Mouse (Mus musculus) CH12.LX (cell line): ENCODE data around the gene Htra3.

ENCODE experiments used
- CHD1 ChIP-seq: IDR thresholded peaks from 2 replicates; pipeline ENCODE4 v1.6.1; 2012; ENCODE audit warnings: low read depth, low read length, improper control_type of control experiment, inconsistent platforms
- CTCF ChIP-seq, 2 experiments: IDR thresholded peaks in 1 of 2; conservative IDR thresholded peaks in 1 of 2; 2 replicates each; pipeline ENCODE4 v1.5.1; 2011 to 2012; ENCODE audit warnings: low read depth in 2 of 2, low read length in 2 of 2, improper control_type of control experiment in 1 of 2, inconsistent platforms in 1 of 2, mild to moderate bottlenecking in 1 of 2, moderate library complexity in 1 of 2
- E2F4 ChIP-seq: IDR thresholded peaks from 2 replicates; pipeline ENCODE4 v1.6.1; 2011; ENCODE audit warnings: low read depth, low read length, improper control_type of control experiment; ENCODE audit not compliant: insufficient replicate concordance
- EP300 ChIP-seq: IDR thresholded peaks from 2 replicates; pipeline ENCODE4 v1.6.1; 2011; ENCODE audit warnings: low read length, improper control_type of control experiment
- HCFC1 ChIP-seq: IDR thresholded peaks from 2 replicates; pipeline ENCODE4 v1.6.1; 2012; ENCODE audit warnings: low read depth, mild to moderate bottlenecking, inconsistent platforms, low read length, improper control_type of control experiment
- MAX ChIP-seq: IDR thresholded peaks from 2 replicates; pipeline ENCODE4 v1.6.1; 2011; ENCODE audit warnings: low read length, improper control_type of control experiment
- NELFE ChIP-seq: IDR thresholded peaks from 2 replicates; pipeline ENCODE4 v1.6.1; 2011; ENCODE audit warnings: low read depth, low read length, improper control_type of control experiment
- POLR2A ChIP-seq: IDR thresholded peaks from 2 replicates; pipeline ENCODE4 v1.6.1; 2011; ENCODE audit warnings: low read depth, mild to moderate bottlenecking, improper control_type of control experiment, low read length
- POLR2AphosphoS2 ChIP-seq: IDR thresholded peaks from 2 replicates; pipeline ENCODE4 v1.6.1; 2011; ENCODE audit warnings: low read depth, low read length, improper control_type of control experiment
- RAD21 ChIP-seq: IDR thresholded peaks from 2 replicates; pipeline ENCODE4 v1.6.1; 2011; ENCODE audit warnings: low read depth, mild to moderate bottlenecking, low read length, improper control_type of control experiment, moderate library complexity
- USF2 ChIP-seq: conservative IDR thresholded peaks from 2 replicates; pipeline ENCODE4 v1.6.1; 2011; ENCODE audit warnings: low read depth, low read length, improper control_type of control experiment
- ZC3H11A ChIP-seq: IDR thresholded peaks from 2 replicates; pipeline ENCODE4 v1.6.1; 2012; ENCODE audit warnings: low read depth, mild to moderate bottlenecking, inconsistent platforms, low read length, improper control_type of control experiment
- ZNF384 ChIP-seq: IDR thresholded peaks from 2 replicates; pipeline ENCODE4 v1.6.1; 2012; ENCODE audit warnings: low read depth, low read length, improper control_type of control experiment, inconsistent platforms

GRCm38 (mm10) chr5:35605355-35605754 is 74.2 kb downstream of the Htra3 start:
- TF ChIP-seq POLR2AphosphoS2 (no peak), POLR2A (no peak), CTCF (conservative IDR thresholded peaks at IDR 0.05 in 1 of 2, IDR thresholded peaks at IDR 0.05 in 1 of 2; ENCODE audit: low read depth in 2 of 2, low read length in 2 of 2) (no peak), ZC3H11A (no peak), CHD1 (no peak), EP300 (no peak), ZNF384 (no peak), HCFC1 (no peak), MAX (no peak), RAD21 (no peak), NELFE (no peak), USF2 (no peak), E2F4 (no peak)
